Mouse (Mus musculus) forebrain, embryonic 12.5 days (tissue): ENCODE data around the gene Ptf1a. TPM values are rescaled to one million over a fixed set of nuclear protein-coding genes. Genes with fewer than 3 reads are reported as not detected.

Source experiments
- ATAC-seq: fragments of 200-750 bp; cut with Nextera tagmentation; 2 replicates; pipeline ENCODE4 v1.8.0; 2017; ENCODE audit warnings: moderate TSS enrichment; ENCODE audit not compliant: low FRiP score
- H3K27ac ChIP-seq: fragments of 300-500 bp; sonication (generic); 2 replicates; pipeline ENCODE4 v1.5.1; 2016; ENCODE audit warnings: mild to moderate bottlenecking
- H3K27me3 ChIP-seq: fragments of 300-500 bp; sonication (generic); 2 replicates; pipeline ENCODE4 v1.6.1; 2016; ENCODE audit warnings: mild to moderate bottlenecking
- H3K36me3 ChIP-seq: fragments of 300-500 bp; sonication (generic); replicated peaks from 2 replicates; pipeline ENCODE4 v1.6.1; 2016; ENCODE audit warnings: mild to moderate bottlenecking
- H3K4me1 ChIP-seq: fragments of 300-500 bp; sonication (generic); 2 replicates; pipeline ENCODE4 v1.6.1; 2016
- H3K4me2 ChIP-seq: fragments of 300-500 bp; sonication (generic); 2 replicates; pipeline ENCODE4 v1.6.1; 2016; ENCODE audit warnings: mild to moderate bottlenecking, moderate library complexity
- H3K4me3 ChIP-seq: fragments of 300-500 bp; sonication (generic); replicated peaks from 2 replicates; pipeline ENCODE4 v1.5.1; 2016; ENCODE audit warnings: mild to moderate bottlenecking
- H3K9ac ChIP-seq: fragments of 300-500 bp; sonication (generic); 2 replicates; pipeline ENCODE4 v1.6.1; 2016; ENCODE audit warnings: mild to moderate bottlenecking
- H3K9me3 ChIP-seq: fragments of 300-500 bp; sonication (generic); 2 replicates; pipeline ENCODE4 v1.6.1; 2016
- WGBS: fragments of 180-500 bp; shearing (Covaris S2); methylation state at CpG from one replicate; pipeline ENCODE4 v1.1.7; 2016; 5-methylcytosine and 5-hydroxymethylcytosine counted together
- polyA plus RNA-seq: library from polyadenylated mRNA; unstranded; fragments of >200 nt; fragmentation: Nextera tagmentation; extraction: Ambion mirVana; gene quantifications from 2 replicates; pipeline ENCODE4 v1.2.1, GENCODE M21; 2016

The Ptf1a gene
- polyA plus RNA-seq: 0.51 and 0.78 TPM in 2 replicates

DNA sequence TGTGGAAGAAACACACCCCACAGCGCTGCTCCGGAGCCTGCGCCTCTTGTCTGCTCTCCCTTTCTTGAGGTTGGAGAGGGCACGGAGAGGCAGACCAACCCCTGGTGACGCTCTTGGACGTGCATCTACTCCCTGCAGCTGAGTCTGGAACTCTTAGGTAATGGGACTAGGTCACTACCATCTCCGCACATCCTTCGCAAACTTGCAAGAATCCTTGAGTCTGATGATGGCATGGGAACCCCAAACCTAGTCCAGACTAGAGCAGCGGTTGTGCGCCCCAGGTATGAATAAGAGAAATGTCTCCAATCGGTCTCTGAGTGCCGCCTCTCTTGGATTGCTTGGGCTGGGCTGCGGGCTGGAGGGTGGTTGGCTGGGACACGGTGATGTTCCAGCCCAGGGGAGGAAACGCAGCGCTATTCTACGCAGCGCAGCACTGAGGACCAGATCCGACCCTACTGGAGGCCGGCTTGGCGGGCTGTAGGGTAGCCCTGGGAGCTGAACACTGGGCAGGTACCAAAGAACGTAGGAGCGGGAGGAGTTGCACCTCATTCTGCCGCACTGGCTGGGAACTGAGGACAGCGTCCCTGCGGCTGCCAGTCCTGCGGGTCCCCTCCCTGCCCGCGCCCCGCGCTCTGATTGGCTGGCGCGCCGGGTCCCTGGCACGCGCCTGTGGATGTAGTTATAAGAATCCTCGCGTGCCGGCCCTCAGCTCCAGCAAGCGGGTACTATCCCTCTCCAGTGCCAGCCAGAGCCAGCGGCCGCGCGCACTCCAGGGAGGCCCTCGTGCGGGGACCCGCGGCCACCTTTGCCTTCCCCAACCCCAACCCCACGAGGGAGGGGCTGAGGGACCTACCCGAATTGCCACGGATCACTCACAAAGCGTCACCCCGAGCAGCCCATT, at the start of gene Ptf1a:
Gene Ptf1a (plus strand): TSS at position 733 of the 901 bp plus-strand sequence.
- H3K36me3 ChIP-seq: no peaks in the 10 kb centered on the region
- peak within 1 kb of the TSS; percentile 36 for H3K4me3 ChIP-seq
- peak within 1 kb of the TSS; percentile 17; the same call in 1 of the 2 replicates for H3K9ac ChIP-seq
- peak within 1 kb of the TSS; percentile 61 for H3K4me2 ChIP-seq
- H3K27me3 ChIP-seq: peaks cover 97% of the 10 kb centered on the region
- ATAC-seq: peak; percentile 71
- no peaks in the 10 kb centered on the region for H3K9me3 ChIP-seq
- WGBS: under 1% methylated on average over 51 of the region's 53 CpGs
- no peak within 1 kb of the TSS for H3K27ac ChIP-seq
- peaks cover 26% of the 10 kb centered on the region for H3K4me1 ChIP-seq

DNA sequence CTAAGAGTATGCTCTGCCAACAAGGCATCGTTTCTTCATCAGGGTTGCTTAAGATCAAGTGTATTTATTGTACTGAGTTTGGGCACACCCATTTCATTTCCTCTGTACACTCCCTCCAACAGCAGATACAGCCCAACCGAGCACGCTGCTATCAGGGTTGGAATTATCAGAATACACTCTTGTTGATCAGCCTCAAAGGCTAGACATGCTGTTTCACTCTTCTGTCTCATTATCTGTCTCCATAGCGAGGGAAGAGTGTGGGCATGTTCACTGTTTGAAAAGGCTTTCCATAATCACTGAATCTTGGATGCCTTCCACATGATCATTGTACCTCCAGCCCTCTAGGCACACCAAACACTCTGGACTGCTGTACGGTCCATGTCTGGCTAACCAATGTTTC, 40.1 kb upstream of the Ptf1a start:
- no peak for ATAC-seq
- Histone ChIP-seq H3K4me3 (no peak overlapping the region), H3K9me3 (no peaks in the 10 kb centered on the region), H3K36me3 (no peaks in the 10 kb centered on the region), H3K9ac (no peak overlapping the region), H3K27ac (no peak overlapping the region), H3K27me3 (no peaks in the 10 kb centered on the region), H3K4me1 (no peaks in the 10 kb centered on the region), H3K4me2 (no peak overlapping the region)
- 88% methylated on average over 5 of the region's 5 CpGs for WGBS

DNA sequence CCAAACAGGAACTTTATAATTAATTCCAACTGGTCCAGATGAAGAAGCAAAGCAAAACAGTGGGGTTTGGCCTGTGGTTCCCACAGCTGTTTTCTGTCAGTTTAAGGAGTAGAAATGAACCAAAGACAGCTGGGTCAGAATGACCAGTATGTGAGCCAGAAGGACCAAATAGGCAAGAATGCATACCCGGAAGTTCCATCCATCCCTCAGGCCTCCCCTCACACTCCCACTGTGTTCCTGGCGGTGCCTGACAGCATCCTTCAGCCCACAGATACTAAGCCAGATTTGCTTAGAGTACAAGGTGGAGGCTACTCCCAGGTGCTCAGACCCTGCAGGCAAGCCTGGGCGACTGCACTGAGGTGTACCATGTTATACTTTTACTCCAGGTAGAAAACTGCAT, 38.9 kb upstream of the Ptf1a start:
- WGBS: 70% methylated on average over 3 of the region's 3 CpGs
- Histone ChIP-seq H3K4me3 (no peak overlapping the region), H3K27ac (no peak overlapping the region), H3K9me3 (no peaks in the 10 kb centered on the region), H3K27me3 (no peaks in the 10 kb centered on the region), H3K4me1 (no peaks in the 10 kb centered on the region), H3K9ac (no peak overlapping the region), H3K36me3 (no peaks in the 10 kb centered on the region), H3K4me2 (no peak overlapping the region)
- no peak for ATAC-seq

DNA sequence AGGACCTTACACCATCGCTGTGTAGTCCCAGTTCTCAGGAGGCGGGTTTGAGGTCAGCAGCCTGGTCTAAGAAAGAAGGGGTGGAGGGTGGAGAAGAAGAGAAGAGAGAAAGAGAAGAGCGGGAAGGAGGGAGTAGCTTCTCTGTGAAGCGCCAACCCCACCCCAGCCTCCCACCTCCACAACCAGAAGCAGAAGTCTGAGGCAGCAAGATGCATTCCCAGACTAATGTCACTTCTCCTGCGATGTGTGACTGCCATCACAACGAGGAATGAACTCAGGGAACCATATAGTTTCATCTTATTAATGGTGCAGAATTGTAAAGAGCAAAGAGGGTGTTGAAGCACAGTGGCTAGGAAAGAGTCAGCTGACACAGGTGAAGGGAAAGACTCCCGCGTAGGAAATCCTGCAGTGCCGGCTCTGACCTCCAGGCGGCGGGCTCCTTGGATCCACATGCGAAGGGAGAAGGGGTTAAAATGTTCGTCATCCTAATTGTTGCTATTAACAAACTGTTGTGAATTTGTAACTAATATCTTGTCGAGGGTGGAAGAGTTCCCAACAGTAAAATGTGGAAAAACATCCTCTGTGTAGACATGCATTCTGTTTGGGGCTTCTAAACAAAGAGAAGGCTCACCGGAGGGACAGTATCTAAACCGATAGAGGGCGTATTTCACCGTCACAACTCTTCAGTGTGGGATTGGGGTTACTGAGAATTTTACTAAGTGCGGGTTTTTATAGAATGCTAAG, 31.1 kb upstream of the Ptf1a start:
- no peak overlapping the region for H3K27ac ChIP-seq

DNA sequence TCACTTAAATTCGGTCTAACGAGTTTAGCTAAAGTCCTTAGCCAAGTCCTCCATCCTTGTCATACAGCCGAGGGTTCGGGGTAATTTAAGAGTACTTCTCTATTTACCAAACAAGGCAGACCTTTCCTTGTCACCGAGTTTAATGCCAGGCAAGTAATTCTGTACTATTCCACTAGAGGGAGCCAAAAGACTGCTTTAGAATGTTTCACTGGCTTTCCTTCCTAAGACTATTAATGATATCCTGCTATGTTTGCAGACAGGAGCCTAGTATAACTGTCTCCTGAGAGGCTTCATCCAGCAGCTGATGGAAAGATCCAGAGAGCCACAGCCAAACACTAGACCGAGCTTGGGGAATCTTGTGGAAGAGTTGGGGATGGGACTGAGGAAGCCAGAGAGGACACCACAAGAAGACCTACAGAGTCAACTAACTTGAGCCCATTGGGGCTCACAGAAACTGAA, 30.4 kb upstream of the Ptf1a start:
- H3K36me3 ChIP-seq: no peaks in the 10 kb centered on the region
- ATAC-seq: peak; percentile 57
- H3K4me2 ChIP-seq: peak overlapping the region; percentile 47
- H3K9me3 ChIP-seq: no peaks in the 10 kb centered on the region
- 0 out of 2 replicates have a peak overlapping the region, but pooled peaks have one; percentile 17 for H3K9ac ChIP-seq
- no peaks in the 10 kb centered on the region for H3K4me1 ChIP-seq
- peak overlapping the region; percentile 30 for H3K4me3 ChIP-seq
- H3K27me3 ChIP-seq: peaks cover 22% of the 10 kb centered on the region
- WGBS: 1% methylated on average over 6 of the region's 6 CpGs
- H3K27ac ChIP-seq: no peak overlapping the region

More for the DNA sequence above, 31.1 kb upstream of the Ptf1a start:
- Histone ChIP-seq H3K4me3 (peak overlapping the region; percentile 30), H3K4me2 (peak overlapping the region; percentile 47), H3K27me3 (peaks cover 22% of the 10 kb centered on the region), H3K36me3 (no peaks in the 10 kb centered on the region), H3K9ac (0 out of 2 replicates have a peak overlapping the region, but pooled peaks have one; percentile 17), H3K4me1 (no peaks in the 10 kb centered on the region), H3K9me3 (no peaks in the 10 kb centered on the region)
- peak; percentile 71 for ATAC-seq
- 19% methylated on average over 19 of the region's 19 CpGs for WGBS

DNA sequence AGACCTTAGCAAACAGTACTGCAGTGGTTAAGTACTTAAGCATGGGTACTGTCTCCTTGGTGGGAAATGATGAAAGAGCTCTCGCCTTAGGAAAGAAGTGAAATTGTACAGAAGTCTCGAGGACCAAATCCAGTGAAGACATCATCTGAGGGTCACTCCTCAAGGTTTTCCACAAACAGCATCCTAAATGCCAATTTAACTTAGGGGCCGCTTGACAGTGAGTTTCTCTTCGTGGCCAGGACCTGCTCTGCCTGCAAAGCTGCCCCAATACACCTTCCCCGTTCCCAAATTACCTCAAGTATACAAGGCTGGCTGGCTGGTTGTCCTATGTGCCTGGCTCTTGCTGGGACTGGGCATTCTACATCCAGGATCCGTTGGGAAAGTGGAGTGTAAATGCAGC, 29.4 kb upstream of the Ptf1a start:
- Histone ChIP-seq H3K9ac (no peak overlapping the region), H3K4me3 (no peak overlapping the region), H3K27me3 (peaks cover 22% of the 10 kb centered on the region), H3K36me3 (no peaks in the 10 kb centered on the region), H3K4me2 (no peak overlapping the region), H3K9me3 (no peaks in the 10 kb centered on the region), H3K4me1 (no peaks in the 10 kb centered on the region), H3K27ac (no peak overlapping the region)
- 72% methylated on average over 6 of the region's 6 CpGs for WGBS
- ATAC-seq: no peak

DNA sequence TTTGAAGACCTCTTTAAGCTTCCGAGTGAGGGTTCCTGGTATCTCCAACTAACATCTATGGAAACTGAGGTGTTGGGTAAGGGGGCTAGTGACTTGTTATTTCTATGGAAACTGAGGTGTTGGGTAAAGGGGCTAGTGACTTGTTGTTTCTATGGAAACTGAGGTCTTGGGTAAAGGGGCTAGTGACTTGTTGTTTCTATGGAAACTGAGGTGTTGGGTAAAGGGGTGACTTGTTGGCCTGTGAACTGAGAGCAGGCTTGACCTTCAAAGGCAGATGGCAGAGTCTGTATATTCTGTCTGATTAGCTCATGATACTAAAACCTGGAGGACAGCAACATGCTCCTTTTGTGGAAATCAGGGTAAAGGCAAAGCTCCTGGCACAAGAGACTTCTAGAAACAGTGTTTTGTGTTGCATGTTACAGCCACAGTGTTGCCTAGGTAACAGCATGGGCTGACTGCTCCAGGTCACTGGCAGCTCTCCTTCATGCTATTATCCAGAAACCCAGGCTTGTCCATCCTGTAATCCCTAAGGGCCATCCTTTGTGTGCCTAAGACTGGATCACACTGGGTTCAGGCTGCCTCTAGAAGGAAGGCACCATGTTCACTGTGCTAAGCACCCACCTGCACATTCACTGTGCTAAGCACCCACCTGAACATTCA, 25.6 kb upstream of the Ptf1a start:
- H3K9ac ChIP-seq: no peak overlapping the region
- H3K4me1 ChIP-seq: no peaks in the 10 kb centered on the region
- H3K4me2 ChIP-seq: no peak overlapping the region
- H3K9me3 ChIP-seq: no peaks in the 10 kb centered on the region
- no peak overlapping the region for H3K27ac ChIP-seq
- H3K27me3 ChIP-seq: peaks cover 43% of the 10 kb centered on the region
- 92% methylated on average over 1 of the region's 1 CpGs for WGBS
- H3K4me3 ChIP-seq: no peak overlapping the region
- ATAC-seq: no peak
- H3K36me3 ChIP-seq: no peaks in the 10 kb centered on the region

DNA sequence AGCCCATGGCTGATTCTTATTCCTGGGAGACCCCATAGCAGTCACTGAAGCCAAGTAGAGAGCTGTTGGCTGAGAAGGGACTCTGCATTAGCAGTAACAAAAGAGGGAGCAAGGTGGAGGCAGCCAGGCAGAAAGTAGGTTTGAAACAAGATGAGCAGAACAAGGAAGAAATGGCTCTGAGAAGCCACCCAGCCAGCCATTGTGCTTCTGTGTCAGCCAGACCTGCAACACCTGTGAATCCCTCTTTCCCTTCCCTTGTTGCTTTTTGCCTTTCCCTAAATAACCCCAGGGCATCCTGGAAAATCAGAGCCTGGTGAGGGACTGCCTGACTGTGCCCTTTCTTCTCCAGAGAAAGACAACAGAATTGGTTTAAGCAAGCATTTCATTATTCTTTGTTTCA, 23.2 kb upstream of the Ptf1a start:
- ATAC-seq: no peak
- no peak overlapping the region for H3K9ac ChIP-seq
- H3K27me3 ChIP-seq: peaks cover 51% of the 10 kb centered on the region

DNA sequence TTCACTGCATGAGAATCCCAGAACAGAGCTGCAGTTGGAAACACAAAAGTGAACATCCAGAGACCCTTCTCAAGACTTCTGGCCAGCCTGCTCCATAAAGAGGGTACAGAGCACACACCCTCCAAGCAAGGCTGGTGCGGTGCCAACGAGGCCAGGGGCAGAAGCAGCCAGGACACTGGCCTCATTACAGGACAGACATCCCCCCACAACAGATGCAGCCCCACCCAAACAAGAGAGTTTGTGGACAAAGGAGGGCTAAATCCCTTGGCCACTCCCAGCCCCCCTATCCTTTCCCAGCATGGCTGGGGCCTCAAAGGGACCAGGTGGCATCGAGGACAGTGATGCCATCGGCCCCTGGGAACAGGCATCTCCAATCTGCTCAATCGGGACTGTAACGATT, 22.4 kb upstream of the Ptf1a start:
- no peak overlapping the region for H3K4me3 ChIP-seq
- no peak overlapping the region for H3K27ac ChIP-seq
- no peak overlapping the region for H3K9ac ChIP-seq
- WGBS: 70% methylated on average over 6 of the region's 6 CpGs
- no peaks in the 10 kb centered on the region for H3K36me3 ChIP-seq
- no peak overlapping the region for H3K4me2 ChIP-seq
- H3K9me3 ChIP-seq: no peaks in the 10 kb centered on the region
- no peak for ATAC-seq
- peaks cover 52% of the 10 kb centered on the region for H3K27me3 ChIP-seq
- no peaks in the 10 kb centered on the region for H3K4me1 ChIP-seq

More for the DNA sequence above, 23.2 kb upstream of the Ptf1a start:
- Histone ChIP-seq H3K4me3 (no peak overlapping the region), H3K27ac (no peak overlapping the region), H3K4me2 (no peak overlapping the region), H3K36me3 (no peaks in the 10 kb centered on the region), H3K4me1 (no peaks in the 10 kb centered on the region), H3K9me3 (no peaks in the 10 kb centered on the region)

DNA sequence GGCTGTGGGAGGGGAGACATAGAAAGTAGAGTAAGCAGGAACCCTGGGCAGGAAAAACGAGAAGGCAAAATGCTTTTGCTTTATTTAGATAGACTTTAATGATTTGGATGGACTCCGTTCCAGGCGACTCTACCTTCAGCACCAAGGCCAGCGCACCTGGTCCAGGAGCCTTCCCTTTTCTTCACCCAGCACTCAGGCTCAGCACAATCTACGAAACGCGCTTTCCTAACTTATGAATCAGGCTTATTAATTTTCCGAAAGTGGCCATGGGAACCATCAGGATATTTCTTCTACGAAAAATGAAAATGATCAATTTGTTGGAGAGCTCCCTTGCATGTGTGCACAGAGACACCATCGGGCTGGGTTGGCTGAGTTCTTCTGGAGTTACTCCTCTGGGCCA, 16.4 kb upstream of the Ptf1a start:
- 3% methylated on average over 10 of the region's 10 CpGs for WGBS
- no peak overlapping the region for H3K4me3 ChIP-seq

DNA sequence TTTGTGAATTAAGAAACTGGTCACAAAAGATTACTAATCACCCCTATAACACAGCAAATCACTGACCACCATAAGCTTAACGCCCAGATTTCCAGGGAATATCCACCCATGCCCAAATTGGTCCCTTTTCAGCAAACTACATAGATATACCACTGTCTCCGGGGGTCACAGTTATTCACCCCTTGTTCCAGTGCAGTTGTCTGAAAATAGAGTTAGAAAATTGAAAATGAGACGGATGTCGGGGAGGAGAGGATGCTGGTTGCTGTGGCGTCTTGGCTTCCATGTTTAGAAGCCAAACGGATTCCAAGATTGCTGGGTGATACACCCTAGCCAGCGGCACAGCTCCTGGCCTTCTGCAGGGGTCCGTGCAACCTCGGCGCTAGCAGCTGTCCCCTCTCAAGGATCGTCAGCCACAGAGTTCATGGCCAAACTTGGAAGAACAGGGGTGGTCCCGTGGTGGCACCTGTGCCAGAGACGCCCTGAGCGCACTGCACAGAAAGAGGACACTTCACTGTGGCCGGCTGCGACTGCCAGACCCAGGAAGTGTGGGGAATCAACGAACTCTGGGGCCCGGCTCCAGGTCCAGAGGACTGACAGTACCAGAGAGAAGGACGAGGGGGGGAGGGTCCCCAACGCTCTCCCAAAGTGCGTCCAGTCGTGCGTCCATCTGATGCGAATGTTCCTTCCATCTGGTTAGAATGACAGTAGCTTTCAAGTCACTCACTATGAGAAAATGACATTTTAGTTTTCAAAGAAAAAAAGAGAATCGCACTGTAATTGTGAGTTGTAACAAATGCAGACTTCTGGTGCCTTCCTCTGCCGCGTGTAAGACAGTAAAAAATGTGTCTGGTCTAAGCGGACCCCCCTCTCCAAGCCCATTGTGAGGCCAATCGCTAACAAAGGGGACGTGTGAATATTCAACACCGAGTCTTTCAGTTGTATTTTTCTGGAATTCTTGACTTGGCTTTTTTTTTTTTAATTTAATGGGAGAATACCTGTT, 15.5 kb upstream of the Ptf1a start:
- no peak for ATAC-seq
- H3K27me3 ChIP-seq: peaks cover 89% of the 10 kb centered on the region
- no peak overlapping the region for H3K9ac ChIP-seq

More for the DNA sequence above, 16.4 kb upstream of the Ptf1a start:
- Histone ChIP-seq H3K4me2 (no peak overlapping the region), H3K36me3 (no peaks in the 10 kb centered on the region), H3K9me3 (no peaks in the 10 kb centered on the region; the same call in 1 of the 2 replicates), H3K4me1 (peaks cover 21% of the 10 kb centered on the region), H3K9ac (no peak overlapping the region), H3K27me3 (peaks cover 87% of the 10 kb centered on the region), H3K27ac (no peak overlapping the region)
- no peak for ATAC-seq

More for the DNA sequence above, 15.5 kb upstream of the Ptf1a start:
- peaks cover 21% of the 10 kb centered on the region for H3K4me1 ChIP-seq
- H3K4me2 ChIP-seq: peak overlapping the region; percentile 51
- no peaks in the 10 kb centered on the region for H3K36me3 ChIP-seq
- H3K27ac ChIP-seq: no peak overlapping the region
- no peaks in the 10 kb centered on the region; the same call in 1 of the 2 replicates for H3K9me3 ChIP-seq
- WGBS: 2% methylated on average over 31 of the region's 31 CpGs
- no peak overlapping the region for H3K4me3 ChIP-seq
